In genomic region chr4:131740621-131741020, GRCm38 (mm10) we compare ENCODE assay signal across 9 mouse cellular contexts.
"Had no signal": no experiment of that assay in that cellular context is flagged by ENCODE, and none has a peak within 500 bp of the region (broad histone marks: within the 10 kb centered on the region; RNA-seq: fewer than 3 reads in every experiment).

No protein-coding gene starts in this region.

- DNase-seq: gastrocnemius, adult 2 months; gastrocnemius, postnatal 10 days; gastrocnemius, postnatal 25 days; heart, adult 18-20 months; heart, postnatal 10 days; heart, postnatal 4 days; liver; liver, embryonic 13.5 days; liver, postnatal 0 days had no signal
